Mouse (Mus musculus) adrenal gland, adult 2 months (tissue): ENCODE results near the gene Thrb. TPM values are rescaled to one million over a fixed set of nuclear protein-coding genes. Genes with fewer than 3 reads are reported as not detected.

Source experiments
- DNase-seq: peaks from one replicate; pipeline ENCODE4 v3.0.0; 2021
- polyA plus RNA-seq: library from polyadenylated mRNA; depleted of rRNA; stranded (reverse); fragments of >200 nt; gene quantifications from 2 replicates; pipeline ENCODE4 v1.2.3, GENCODE M21; 2012
- total RNA-seq, 2 experiments: library from RNA; stranded (reverse); gene quantifications; 2 replicates each; pipeline ENCODE4 v1.2.3; 2021

Gene Thrb
- total and polyA plus RNA-seq, 3 experiments = 16.5 to 131 (median 51.3) TPM

DNA sequence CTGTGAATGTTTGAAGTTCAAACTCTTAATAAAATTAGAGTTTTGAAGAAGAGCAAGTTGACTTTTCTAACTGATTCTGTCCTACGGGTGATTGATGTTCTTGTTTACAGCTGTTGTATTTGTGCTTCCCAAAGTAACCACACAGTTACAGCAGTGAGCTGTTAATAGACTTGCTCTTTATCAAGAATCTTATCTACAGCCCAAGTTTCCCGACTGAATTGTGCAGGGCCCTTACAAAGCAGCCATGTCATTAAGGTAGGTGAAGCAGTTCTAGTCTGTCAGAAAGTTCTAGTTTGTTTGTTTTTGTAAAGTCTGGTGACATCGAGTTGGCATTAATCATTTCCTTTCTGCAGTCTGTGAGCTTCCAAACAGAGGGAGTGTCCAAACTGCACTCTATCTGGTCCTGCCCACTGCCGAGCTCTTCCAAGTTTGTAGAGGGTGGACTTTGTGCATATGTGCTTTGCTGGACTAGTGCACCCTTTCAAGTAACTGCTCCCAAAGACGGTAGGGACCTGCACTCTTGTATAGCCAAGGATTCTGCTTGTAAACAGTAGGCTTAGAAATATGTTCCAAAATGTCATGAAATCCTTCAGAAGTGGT is 124.2 kb downstream of the Thrb start:
- peak; percentile 37 for DNase-seq

DNA sequence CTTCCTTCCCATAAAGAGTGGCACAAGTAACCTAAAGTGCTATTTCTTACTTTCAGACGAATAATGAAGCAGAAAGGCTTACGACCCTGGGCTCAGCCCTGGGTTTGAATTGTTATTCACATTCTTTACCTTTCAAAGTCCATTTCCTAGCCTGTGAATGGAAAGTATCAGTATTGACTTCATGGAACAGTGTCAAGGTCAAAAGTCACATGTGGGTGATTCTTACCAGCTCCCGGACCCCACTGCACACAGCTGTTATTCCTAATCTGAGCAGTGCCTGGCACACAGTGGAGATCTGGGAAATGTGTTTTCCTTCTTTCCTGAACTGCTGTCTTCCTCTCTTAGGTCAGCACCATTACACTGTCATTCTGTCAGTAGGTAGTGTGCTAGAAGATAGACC is 125.3 kb downstream of the Thrb start:
- peak; percentile 18 for DNase-seq

DNA sequence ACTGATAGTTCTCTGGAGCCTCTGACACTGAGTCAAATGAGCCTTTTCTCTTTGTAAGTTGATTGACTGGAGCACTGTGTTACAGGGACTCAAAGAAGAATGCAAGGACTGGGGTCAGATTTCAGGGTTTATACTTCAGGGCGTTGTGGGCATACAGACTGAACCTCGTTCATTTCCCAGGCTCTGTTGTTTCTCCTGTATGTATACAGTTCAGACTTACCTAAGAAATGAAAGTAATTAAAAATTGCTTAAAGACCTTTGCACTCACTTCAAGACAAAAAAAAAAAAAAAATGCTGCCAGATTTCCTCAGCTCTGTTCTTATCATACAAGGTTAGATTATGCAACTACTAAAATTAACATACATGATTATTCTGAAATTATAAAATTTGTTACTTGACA is 126.2 kb downstream of the Thrb start:
- no peak for DNase-seq

- no peak for DNase-seq
Measured at GRCm38 (mm10) chr14:17803934-17804602, 144.0 kb downstream of the Thrb start.

- no peak for DNase-seq
Measured at GRCm38 (mm10) chr14:17811051-17811450, 151.0 kb downstream of the Thrb start.

- DNase-seq = no peak
Measured at GRCm38 (mm10) chr14:17812414-17812813, 152.4 kb downstream of the Thrb start.

- DNase-seq = no peak
Measured at GRCm38 (mm10) chr14:17815103-17815502, 155.0 kb downstream of the Thrb start.

DNA sequence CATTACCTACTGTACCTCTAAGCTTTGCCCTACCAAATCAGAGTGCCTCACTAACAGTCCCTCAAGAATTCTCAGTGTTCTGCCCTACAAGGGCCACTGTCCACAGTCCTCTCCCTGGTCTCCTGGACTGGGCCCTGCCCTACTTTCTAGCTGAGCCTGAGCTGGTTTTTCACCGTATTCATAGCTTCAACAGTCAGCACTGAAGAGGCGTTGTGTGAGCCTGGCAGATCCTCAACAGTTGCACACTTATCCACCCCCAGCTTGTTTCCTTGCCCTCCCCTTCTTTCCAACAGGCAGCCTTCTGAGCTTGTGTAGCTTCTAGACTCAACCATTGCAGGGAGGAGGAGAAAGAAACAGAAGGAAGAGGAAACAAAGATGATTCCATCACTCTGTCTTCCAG is 158.0 kb downstream of the Thrb start:
- no peak for DNase-seq

DNA sequence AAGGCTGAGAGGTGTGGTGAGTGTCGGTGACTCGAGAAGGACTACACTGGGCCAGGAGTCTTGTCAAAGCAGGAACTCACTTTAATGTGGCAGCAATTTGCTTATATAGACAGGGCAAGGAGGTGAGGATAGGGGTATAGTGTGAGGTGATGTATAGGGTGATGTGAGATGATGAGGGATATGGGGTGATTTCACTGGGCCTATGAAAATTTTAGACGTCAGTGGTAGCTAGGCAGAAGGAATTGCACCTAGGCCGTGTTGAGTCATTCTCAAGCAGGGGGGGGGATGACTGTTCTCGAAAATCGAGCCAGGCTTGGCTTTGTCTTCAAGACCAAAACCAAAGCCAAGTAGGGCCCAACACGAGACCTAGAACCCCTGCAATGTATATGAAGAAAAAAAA is 162.7 kb downstream of the Thrb start:
- DNase-seq = peak; percentile 31

DNA sequence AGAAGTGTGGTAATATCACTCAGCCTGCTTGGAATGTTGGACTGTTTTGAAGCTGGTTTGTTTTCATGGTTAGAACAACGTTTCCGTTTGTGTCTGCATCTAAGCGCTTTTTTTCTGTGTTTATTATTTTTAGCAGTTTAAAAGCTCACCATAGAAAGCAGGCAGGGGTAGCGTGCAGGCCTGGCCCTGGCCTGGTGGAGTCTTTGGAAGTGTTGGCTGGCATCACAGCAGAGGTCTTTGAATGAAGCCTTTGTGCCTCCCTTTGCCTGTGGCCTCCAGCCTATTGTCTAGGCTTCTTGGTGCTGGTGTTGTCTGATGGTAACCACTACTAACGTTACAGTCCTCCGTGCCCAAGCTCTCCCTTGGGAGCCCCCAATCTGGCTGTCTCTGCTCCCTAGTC is 167.3 kb downstream of the Thrb start:
- no peak for DNase-seq

DNA sequence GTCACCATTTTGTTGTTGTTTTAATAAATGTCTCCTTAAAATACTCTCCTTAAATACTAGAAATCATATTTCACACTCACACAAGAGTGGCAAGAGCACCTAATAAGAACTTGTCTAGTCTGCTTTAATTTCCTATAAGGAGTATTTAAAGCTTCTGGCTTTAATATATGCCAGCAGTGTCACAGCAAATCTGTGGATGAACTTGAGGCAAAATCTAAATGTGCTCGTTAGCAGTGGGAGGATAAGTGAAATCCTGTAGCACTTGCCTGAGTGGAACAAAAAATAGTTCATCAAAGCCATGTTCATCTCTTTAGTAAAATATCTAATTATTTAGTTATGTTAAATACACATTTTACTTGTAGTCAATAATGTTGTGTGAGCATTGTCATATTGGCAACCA is 175.7 kb downstream of the Thrb start:
- DNase-seq = no peak

DNA sequence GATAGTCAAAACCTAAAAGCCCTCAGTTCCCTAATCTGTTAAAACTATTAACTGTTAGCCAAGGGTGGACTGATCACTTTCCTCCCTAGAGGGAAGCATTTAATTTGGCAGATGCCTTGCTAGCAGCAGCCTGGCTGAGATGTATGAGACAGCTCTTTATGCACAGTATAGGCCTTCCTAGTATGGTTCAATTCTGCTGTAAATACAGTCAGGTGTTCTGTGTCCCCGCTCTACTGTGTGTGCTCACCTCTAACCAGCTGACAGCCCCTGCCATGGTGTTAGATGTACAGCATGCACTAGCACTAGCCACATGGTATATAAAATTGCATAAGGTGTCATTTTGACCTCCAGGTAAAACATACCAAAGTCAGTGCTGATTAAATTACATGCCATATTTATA is 176.7 kb downstream of the Thrb start:
- DNase-seq = no peak

DNA sequence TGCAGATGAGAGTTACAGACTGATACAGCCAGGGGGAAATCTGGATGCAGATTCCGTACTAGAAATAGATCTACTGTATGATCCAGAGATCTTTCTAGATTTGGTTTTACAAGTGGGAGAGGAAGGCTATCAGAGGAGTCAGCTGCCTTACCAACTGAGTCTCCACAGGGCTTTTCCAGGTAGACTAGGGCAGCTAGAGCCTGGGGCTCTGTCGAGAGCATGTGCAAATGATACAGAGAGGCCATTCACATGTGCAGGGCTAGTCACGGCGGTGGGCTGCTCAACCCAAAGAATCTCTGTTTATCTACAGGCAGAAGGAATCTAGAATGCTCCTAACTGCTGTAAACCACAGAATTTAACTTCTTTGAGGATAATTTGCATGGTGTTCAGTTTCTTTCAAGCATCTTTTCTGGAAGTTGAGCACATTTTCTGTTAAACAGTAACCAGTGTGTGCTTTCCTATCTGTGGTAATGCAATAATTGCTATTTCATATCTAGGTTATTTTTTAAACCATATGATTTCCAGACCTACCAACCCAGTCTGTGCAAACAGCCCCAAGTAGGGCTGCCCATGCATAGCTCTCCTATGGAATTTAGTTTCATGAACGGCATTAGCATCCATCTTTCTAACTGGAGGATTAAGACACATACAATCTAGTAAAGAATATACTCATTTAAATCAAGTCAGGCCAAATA is 185.1 kb downstream of the Thrb start:
- DNase-seq = no peak

DNA sequence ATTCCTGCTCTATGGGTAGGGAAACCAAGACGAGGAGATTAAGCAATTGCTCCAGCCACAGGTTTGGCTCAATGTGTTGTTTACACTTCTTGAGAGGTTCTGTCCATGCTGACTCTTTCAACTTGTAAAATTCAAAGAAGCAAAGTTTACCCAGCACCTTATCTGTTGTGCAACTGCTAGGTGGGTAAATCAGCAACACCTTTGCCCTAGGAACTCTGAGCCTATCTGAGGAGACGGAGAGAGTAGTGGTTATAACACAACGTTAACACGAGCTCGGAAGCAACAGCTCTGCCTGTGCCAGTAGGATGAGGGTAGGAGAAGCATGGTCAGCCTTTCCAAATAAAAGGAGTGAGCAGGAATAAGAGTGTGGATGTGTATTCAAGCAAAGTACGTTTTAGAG is 185.8 kb downstream of the Thrb start:
- DNase-seq = no peak

DNA sequence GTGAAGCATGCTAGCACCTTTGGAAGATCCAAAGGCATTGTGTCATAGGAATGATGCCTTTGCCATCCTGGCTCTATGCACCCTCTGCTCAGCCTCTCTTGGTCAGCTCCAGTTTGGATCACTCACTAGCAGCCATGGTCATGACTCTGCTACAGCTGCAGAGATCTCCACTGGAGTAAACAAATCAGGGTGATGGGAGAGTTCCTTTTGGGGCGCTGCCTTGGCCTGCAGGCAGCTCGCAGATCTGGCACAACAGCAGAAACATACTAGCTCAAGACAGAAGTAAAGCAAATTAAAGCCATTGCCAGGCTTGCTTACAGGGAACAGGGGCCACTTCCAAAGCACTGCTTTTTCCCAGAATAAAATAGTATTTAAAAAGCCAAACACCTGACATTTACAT is 186.6 kb downstream of the Thrb start:
- DNase-seq = no peak

DNA sequence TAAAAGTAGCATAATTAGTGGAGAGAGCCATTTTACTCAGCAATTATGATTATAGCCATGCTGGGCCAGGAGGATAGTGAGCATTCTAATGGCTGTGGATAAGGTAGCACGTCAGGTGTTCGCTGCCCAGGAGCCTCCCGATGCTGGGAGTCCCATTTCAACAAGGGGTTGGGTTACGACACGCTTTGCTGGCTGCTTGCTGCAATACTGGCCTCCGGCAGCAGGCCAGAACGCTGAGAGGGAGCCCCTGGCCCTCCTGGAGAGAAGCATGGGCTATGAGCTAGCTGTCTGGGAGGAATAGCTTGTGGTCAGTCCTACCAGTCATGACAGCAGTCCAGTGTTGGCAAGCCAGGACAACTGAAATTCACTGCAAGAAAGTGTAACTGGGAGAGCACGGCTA is 187.2 kb downstream of the Thrb start:
- DNase-seq = peak; percentile 55

GRCm38 (mm10) chr14:17850355-17850754 is 190.3 kb downstream of the Thrb start:
- no peak for DNase-seq

DNA sequence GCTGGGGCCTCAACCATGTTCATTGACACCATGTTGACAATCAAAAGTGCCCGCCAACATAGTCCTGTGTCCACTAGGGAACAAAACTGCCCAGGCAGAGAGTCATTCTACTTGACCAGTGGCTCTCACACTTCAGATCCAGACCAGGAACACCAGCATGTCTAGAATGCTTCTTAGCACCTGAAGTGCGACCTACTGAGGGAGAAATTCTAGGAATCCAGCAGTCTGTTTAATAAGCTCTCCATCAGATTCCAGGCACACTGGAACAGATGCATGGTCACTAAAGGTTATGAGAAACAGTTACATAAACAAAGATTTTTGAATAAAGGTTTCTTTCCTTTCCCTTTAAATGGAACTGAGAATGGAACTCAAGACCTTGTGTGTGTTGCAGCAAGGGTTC is 192.2 kb downstream of the Thrb start:
- DNase-seq = no peak

DNA sequence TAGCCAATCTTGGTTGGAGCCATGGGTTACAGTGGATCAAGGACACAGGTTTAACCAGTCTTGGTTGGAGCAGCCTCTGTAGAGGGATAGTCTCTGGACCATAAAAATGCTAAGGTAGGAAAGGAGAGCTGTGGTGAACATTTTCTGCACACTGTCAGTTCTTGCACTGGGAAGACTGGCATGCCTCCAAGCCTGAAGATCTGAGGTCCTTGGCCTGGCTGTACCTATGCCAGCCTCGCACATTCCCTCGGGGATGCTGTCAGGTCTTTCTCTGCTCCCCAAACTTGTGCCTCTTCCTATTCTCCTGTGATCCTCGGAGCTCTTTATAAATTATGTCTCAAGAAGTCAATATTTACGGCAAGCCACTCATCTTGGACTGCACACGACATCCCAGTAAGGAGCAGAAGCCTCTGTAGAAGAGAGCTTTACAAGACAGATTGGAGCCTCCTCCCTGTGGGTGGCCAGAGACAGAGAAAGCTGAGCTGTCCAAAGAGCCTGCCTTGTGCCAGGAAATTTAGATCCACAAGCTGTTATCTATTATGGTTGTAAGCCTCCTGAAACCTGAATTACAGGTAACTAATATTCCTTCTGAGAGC is 199.8 kb downstream of the Thrb start:
- peak; percentile 72 for DNase-seq

DNA sequence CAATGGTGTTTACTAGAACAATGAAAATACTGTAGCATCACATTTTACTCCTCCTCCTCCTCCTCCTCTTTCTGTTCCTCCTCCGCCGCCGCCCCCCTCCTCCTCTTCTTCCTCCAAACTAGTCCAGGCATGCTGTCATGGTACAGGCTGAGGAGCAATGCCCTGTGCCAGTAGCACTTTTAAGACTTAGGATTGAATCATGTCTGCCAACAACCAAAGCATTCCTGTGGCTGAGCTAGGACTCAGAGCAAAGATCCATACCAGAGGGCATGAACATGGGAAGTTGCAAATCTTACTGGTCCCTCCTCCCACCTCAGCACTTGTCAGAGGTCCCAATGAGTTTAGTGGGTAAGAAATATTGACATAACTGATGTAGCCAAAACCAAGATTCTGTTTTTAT is 202.6 kb downstream of the Thrb start:
- no peak for DNase-seq

- peak; percentile 44 for DNase-seq
Measured at GRCm38 (mm10) chr14:17863701-17864320, 203.8 kb downstream of the Thrb start.

DNA sequence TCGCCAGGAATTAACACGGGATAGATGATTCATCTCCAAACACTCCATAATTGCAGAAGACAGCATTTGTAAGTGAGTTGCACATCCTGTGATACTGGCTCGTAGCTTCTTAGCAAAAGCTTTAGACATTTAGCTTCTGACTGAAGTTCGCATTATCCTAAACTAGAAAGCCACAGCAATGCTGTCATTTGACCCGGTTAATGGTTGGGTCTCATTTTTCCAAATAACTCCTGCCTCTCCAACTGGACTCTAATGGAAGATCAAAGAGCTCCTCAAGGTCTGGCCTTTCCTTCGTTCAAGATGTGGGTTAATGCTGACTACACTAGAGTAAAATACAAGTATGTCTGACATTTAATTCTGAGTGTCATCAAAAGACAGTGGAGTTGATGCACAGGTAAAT is 208.3 kb downstream of the Thrb start:
- DNase-seq = no peak

- DNase-seq = no peak
Measured at GRCm38 (mm10) chr14:17875946-17876345, 215.9 kb downstream of the Thrb start.
